Mouse (Mus musculus): Measurements from ENCODE around the gene Hist1h2af. TPM values are rescaled to one million over a fixed set of nuclear protein-coding genes. Genes with fewer than 3 reads are reported as not detected.
"Not testable (repeated sequence)": the region's sequence is repeated elsewhere in the genome, so short reads cannot be mapped to it uniquely, and the experiment has no call there.

Gene Hist1h2af
- polyA plus RNA-seq, 1 experiment from 2014 or later, result 7.9 TPM

GRCm38 (mm10) chr13:23570261-23571021, 36.7 kb downstream of the Hist1h2af start:
- H3K4me3 ChIP-seq, result peak overlapping the region; percentile 42
- peak overlapping the region; percentile 68 for H3K4me2 ChIP-seq (replicated peaks)
- H3K36me3 ChIP-seq; H3K27me3 ChIP-seq; ATAC-seq (ENCODE audit: low FRiP score, low read depth); H3K9me3 ChIP-seq: not testable (repeated sequence)
- peak overlapping the region; percentile 50 for H3K9ac ChIP-seq (replicated peaks)
- WGBS, result 2% methylated on average over 21 of the region's 41 CpGs
- H3K27ac ChIP-seq (replicated peaks), result peak overlapping the region; percentile 96
- H3K4me1 ChIP-seq, result peaks cover 19% of the 10 kb centered on the region

GRCm38 (mm10) chr13:23571022-23571503, 37.4 kb downstream of the Hist1h2af start, which contains the start of the genes Hist1h2ae and Hist1h2bg:
Hist1h2ae (minus strand) TSS chr13:23571220.
Hist1h2bg (plus strand) TSS chr13:23571396.
- Histone ChIP-seq H3K4me2 (replicated peaks) (peak within 1 kb of the TSS; percentile 68), H3K9me3 (no peaks in the 10 kb centered on the region), H3K4me1 (peaks cover 20% of the 10 kb centered on the region), H3K4me3 (peak within 1 kb of the TSS; percentile 45), H3K36me3 (no peaks in the 10 kb centered on the region), H3K27ac (replicated peaks) (peak within 1 kb of the TSS; percentile 96), H3K27me3 (no peaks in the 10 kb centered on the region), H3K9ac (replicated peaks) (peak within 1 kb of the TSS; percentile 72)
- ATAC-seq (ENCODE audit: low FRiP score, low read depth), result peak; percentile 91
- 0% methylated on average over 18 of the region's 18 CpGs for WGBS

- H3K27me3 ChIP-seq; ATAC-seq (ENCODE audit: low FRiP score, low read depth); H3K36me3 ChIP-seq; H3K9me3 ChIP-seq: not testable (repeated sequence)
- peak overlapping the region; percentile 96 for H3K27ac ChIP-seq (replicated peaks)
- peak overlapping the region; percentile 68 for H3K4me2 ChIP-seq (replicated peaks)
- peaks cover 26% of the 10 kb centered on the region for H3K4me1 ChIP-seq
- under 1% methylated on average over 17 of the region's 34 CpGs for whole genome bisulfite sequencing
- H3K9ac ChIP-seq (replicated peaks), result peak overlapping the region; percentile 72
- peak overlapping the region; percentile 45 for H3K4me3 ChIP-seq
These were observed 38.0 kb downstream of the Hist1h2af start for GRCm38 (mm10) chr13:23571504-23572217.

GRCm38 (mm10) chr13:23572218-23573033, 38.7 kb downstream of the Hist1h2af start:
- WGBS, result 35% methylated on average over 2 of the region's 2 CpGs
- H3K36me3 ChIP-seq, result no peaks in the 10 kb centered on the region
- H3K9me3 ChIP-seq, result no peaks in the 10 kb centered on the region
- peaks cover 32% of the 10 kb centered on the region for H3K4me1 ChIP-seq
- peak overlapping the region; percentile 96 for H3K27ac ChIP-seq (replicated peaks)
- no peaks in the 10 kb centered on the region for H3K27me3 ChIP-seq
- peak overlapping the region; percentile 68 for H3K4me2 ChIP-seq (replicated peaks)
- ATAC-seq (ENCODE audit: low FRiP score, low read depth), result no peak
- peak overlapping the region; percentile 72 for H3K9ac ChIP-seq (replicated peaks)
- H3K4me3 ChIP-seq, result peak overlapping the region; percentile 45

GRCm38 (mm10) chr13:23573034-23573897, 39.6 kb downstream of the Hist1h2af start:
- WGBS, result 9% methylated on average over 20 of the region's 20 CpGs
- peak overlapping the region; percentile 16; the same call in 1 of the 2 replicates for H3K9ac ChIP-seq (replicated peaks)
- H3K27ac ChIP-seq (replicated peaks), result peak overlapping the region; percentile 96

GRCm38 (mm10) chr13:23573898-23574524, 40.3 kb downstream of the Hist1h2af start, which contains the start of the genes Hist1h2bf and Hist1h2ad:
Hist1h2bf (minus strand) TSS chr13:23574196.
Hist1h2ad (plus strand) TSS chr13:23574381.
- Histone ChIP-seq H3K4me3 (peak within 1 kb of the TSS; percentile 47), H3K27ac (replicated peaks) (peak within 1 kb of the TSS; percentile 87), H3K9ac (replicated peaks) (peak within 1 kb of the TSS; percentile 46; the same call in 1 of the 2 replicates), H3K4me1 (peaks cover 32% of the 10 kb centered on the region), H3K4me2 (replicated peaks) (peak within 1 kb of the TSS; percentile 68)
- ATAC-seq (ENCODE audit: low FRiP score, low read depth), result peak; percentile 89
- H3K9me3 ChIP-seq, H3K36me3 ChIP-seq, H3K27me3 ChIP-seq: not testable (repeated sequence)
- WGBS, result under 1% methylated on average over 42 of the region's 42 CpGs

More at GRCm38 (mm10) chr13:23573034-23573897, 39.6 kb downstream of the Hist1h2af start:
- not testable (repeated sequence) for H3K9me3 ChIP-seq; ATAC-seq (ENCODE audit: low FRiP score, low read depth); H3K36me3 ChIP-seq; H3K27me3 ChIP-seq
- Histone ChIP-seq H3K4me1 (peaks cover 32% of the 10 kb centered on the region), H3K4me3 (peak overlapping the region; percentile 45), H3K4me2 (replicated peaks) (peak overlapping the region; percentile 68)

GRCm38 (mm10) chr13:23574546-23575170, 41.0 kb downstream of the Hist1h2af start:
- peak overlapping the region; percentile 87 for H3K27ac ChIP-seq (replicated peaks)
- peak overlapping the region; percentile 68 for H3K4me2 ChIP-seq (replicated peaks)
- under 1% methylated on average over 10 of the region's 39 CpGs for WGBS
- H3K4me1 ChIP-seq, result peaks cover 32% of the 10 kb centered on the region
- not testable (repeated sequence) for ATAC-seq (ENCODE audit: low FRiP score, low read depth); H3K36me3 ChIP-seq; H3K27me3 ChIP-seq; H3K9me3 ChIP-seq
- 0 out of 2 replicates have a peak overlapping the region, but pooled peaks have one; percentile 46 for H3K9ac ChIP-seq (replicated peaks)
- peak overlapping the region; percentile 47 for H3K4me3 ChIP-seq

- peak; percentile 59 for ATAC-seq (ENCODE audit: low FRiP score, low read depth)
- no peaks in the 10 kb centered on the region for H3K36me3 ChIP-seq
- WGBS, result under 1% methylated on average over 18 of the region's 18 CpGs
These were observed 41.7 kb downstream of the Hist1h2af start, which contains the start of gene Hist1h3d for GRCm38 (mm10) chr13:23575271-23575851. Hist1h3d (plus strand) TSS chr13:23575763.

GRCm38 (mm10) chr13:23575864-23576313, 42.2 kb downstream of the Hist1h2af start:
- not testable (repeated sequence) for H3K27me3 ChIP-seq; H3K36me3 ChIP-seq; H3K9me3 ChIP-seq; ATAC-seq (ENCODE audit: low FRiP score, low read depth)
- Histone ChIP-seq H3K27ac (replicated peaks) (peak overlapping the region; percentile 80), H3K9ac (replicated peaks) (peak overlapping the region; percentile 75), H3K4me2 (replicated peaks) (peak overlapping the region; percentile 66), H3K4me3 (peak overlapping the region; percentile 47), H3K4me1 (peaks cover 29% of the 10 kb centered on the region)
- WGBS, result under 1% methylated on average over 9 of the region's 40 CpGs

More at GRCm38 (mm10) chr13:23575271-23575851, 41.7 kb downstream of the Hist1h2af start, which contains the start of gene Hist1h3d:
- H3K9me3 ChIP-seq, result no peaks in the 10 kb centered on the region
- peak within 1 kb of the TSS; percentile 47 for H3K4me3 ChIP-seq
- peak within 1 kb of the TSS; percentile 75 for H3K9ac ChIP-seq (replicated peaks)
- peak within 1 kb of the TSS; percentile 87 for H3K27ac ChIP-seq (replicated peaks)
- H3K4me1 ChIP-seq, result peaks cover 29% of the 10 kb centered on the region
- peak within 1 kb of the TSS; percentile 66 for H3K4me2 ChIP-seq (replicated peaks)
- no peaks in the 10 kb centered on the region for H3K27me3 ChIP-seq
